8 mouse cellular contexts compared by ENCODE assay signal in genomic region chr1:146494681-146495331, GRCm38 (mm10). TPM values are rescaled to one million over a fixed set of nuclear protein-coding genes. Genes with fewer than 3 reads are reported as not detected.
A peak's percentile ranks its signal among the peaks of the same experiment; 100 is the strongest.
DNase-seq lines count a peak whose midpoint lies in the region; ATAC-seq lines count a peak whose summit lies in the region.

TSS of gene Brinp3 (plus strand) at chr1:146494760.

- ATAC-seq in heart, embryonic 16.5 days (replicated peaks; ENCODE audit: extremely low read depth, insufficient read depth, low FRiP score): no peak

- no peak within 1 kb of the TSS for H3K27ac ChIP-seq in heart, embryonic 16.5 days (ENCODE audit: low read length)
- no peak within 1 kb of the TSS for H3K27ac ChIP-seq in limb, embryonic 10.5 days

- H3K9me3 ChIP-seq in heart, embryonic 16.5 days (replicated peaks; ENCODE audit: control insufficient read depth, low read length): no peaks in the 10 kb centered on the region
- H3K9me3 ChIP-seq in limb, embryonic 10.5 days (replicated peaks): no peaks in the 10 kb centered on the region

- no peak for DNase-seq in heart, adult 9 months (ENCODE audit: low spot score in 2 of 2)
- DNase-seq in cerebellum, adult 9-10 months: peak; percentile 66
- DNase-seq in frontal cortex, postnatal 10 days (ENCODE audit: low spot score in 2 of 2): peak; percentile 10 to 21
- DNase-seq in limb, embryonic 10.5 days (ENCODE audit: low spot score): peak; percentile 29
- peak; percentile 45 for DNase-seq in retina, postnatal 1 day
- no peak for DNase-seq in lung, postnatal 4 days
- no peak for DNase-seq in kidney, adult 18-20 months

- H3K9ac ChIP-seq in heart, embryonic 16.5 days (ENCODE audit: low read length): no peak within 1 kb of the TSS

- H3K27me3 ChIP-seq in heart, embryonic 16.5 days (ENCODE audit: control insufficient read depth, insufficient read depth, low read length): peaks cover 33% of the 10 kb centered on the region
- peaks cover 56% of the 10 kb centered on the region for H3K27me3 ChIP-seq in limb, embryonic 10.5 days (ENCODE audit: low read depth, poor library complexity, severe bottlenecking)

- 2% methylated on average over 19 of the region's 19 CpGs for WGBS in heart, embryonic 16.5 days
- 2% methylated on average over 19 of the region's 19 CpGs for WGBS in limb, embryonic 10.5 days

- peak within 1 kb of the TSS; percentile 40 for H3K4me3 ChIP-seq in heart, embryonic 16.5 days (ENCODE audit: low read length)
- H3K4me3 ChIP-seq in limb, embryonic 10.5 days: peak within 1 kb of the TSS; percentile 36

- H3K4me1 ChIP-seq in heart, embryonic 16.5 days (ENCODE audit: control insufficient read depth, insufficient read depth, low read length): peaks cover 8% of the 10 kb centered on the region
- H3K4me1 ChIP-seq in limb, embryonic 10.5 days: peaks cover 16% of the 10 kb centered on the region

- peak within 1 kb of the TSS; percentile 70 for H3K4me2 ChIP-seq in heart, embryonic 16.5 days (ENCODE audit: low read depth, low read length)

- H3K36me3 ChIP-seq in heart, embryonic 16.5 days (ENCODE audit: control insufficient read depth, insufficient read depth): no peaks in the 10 kb centered on the region
- no peaks in the 10 kb centered on the region for H3K36me3 ChIP-seq in limb, embryonic 10.5 days

RNA-seq across cellular contexts. Expression of gene Brinp3, which starts in this region (rescaled TPM):
- polyA plus RNA-seq in heart, embryonic 16.5 days (2015; fragmentation: Nextera tagmentation; extraction: Ambion mirVana): 0.22 and 0.37 TPM in 2 replicates
- 0.13 TPM in 1 of 2 replicates, not detected in the other for polyA plus RNA-seq in limb, embryonic 10.5 days (2016; fragmentation: Nextera tagmentation; extraction: Ambion mirVana)

Comparison
In these comparisons a context has a peak if more than half of its experiments do, and no peak if none do; other contexts are left out.
1. Peak in DNase-seq and H3K4me3 ChIP-seq in limb, embryonic 10.5 days; RNA of the gene not detected or under 1 TPM.
2. DNase-seq: peak in cerebellum, adult 9-10 months (single experiment), frontal cortex, postnatal 10 days (2 of 2) and retina, postnatal 1 day (single experiment); none in heart, adult 9 months (0 of 2), lung, postnatal 4 days (0 of 2) and kidney, adult 18-20 months (single experiment).